Mouse (Mus musculus) heart, adult 2 months (tissue): ENCODE results near the gene Tmem245.

Experiments
- EP300 ChIP-seq: fragments of 200-500 bp; IDR thresholded peaks from 2 replicates; pipeline ENCODE4 v1.6.1; 2011; ENCODE audit warnings: low read depth, low read length, control low read depth; ENCODE audit not compliant: insufficient read depth
- POLR2A ChIP-seq: fragments of 200-500 bp; IDR thresholded peaks from 2 replicates; pipeline ENCODE4 v1.6.1; 2011; ENCODE audit warnings: mild to moderate bottlenecking, low read depth, low read length, control low read depth; ENCODE audit not compliant: insufficient read depth

GRCm38 (mm10) chr4:56829511-56829921 lies 117.7 kb downstream of the Tmem245 start:
- TF ChIP-seq POLR2A (no peak), EP300 (no peak)
